Mouse (Mus musculus): ENCODE results near the gene Wnt3. TPM values are rescaled to one million over a fixed set of nuclear protein-coding genes. Genes with fewer than 3 reads are reported as not detected.

Gene Wnt3
- polyA plus RNA-seq (2014; fragmentation: Illumina TruSeq; extraction: RNeasy Lipid Tissue Mini Kit (QIAGEN cat#74804); ENCODE audit: low replicate concordance) = 0.26 TPM

GRCm38 (mm10) chr11:103773387-103774227, at the start of gene Wnt3:
Wnt3 (plus strand) TSS chr11:103774150.

GRCm38 (mm10) chr11:103749306-103750089, 24.5 kb upstream of the Wnt3 start, which contains the start of gene Wnt9b:
Wnt9b (minus strand) TSS chr11:103749821.

Other genes with a start within 250 kb of the Wnt3 start
- not detected for gene Gm884, start 153.0 kb upstream of the Wnt3 start, polyA plus RNA-seq (2014; fragmentation: Illumina TruSeq; extraction: RNeasy Lipid Tissue Mini Kit (QIAGEN cat#74804); ENCODE audit: low replicate concordance)
- not detected for gene Lyzl6, start 135.3 kb upstream of the Wnt3 start, polyA plus RNA-seq (2014; fragmentation: Illumina TruSeq; extraction: RNeasy Lipid Tissue Mini Kit (QIAGEN cat#74804); ENCODE audit: low replicate concordance)
- gene Rprml, start 124.6 kb upstream of the Wnt3 start, polyA plus RNA-seq (2014; fragmentation: Illumina TruSeq; extraction: RNeasy Lipid Tissue Mini Kit (QIAGEN cat#74804); ENCODE audit: low replicate concordance) = not detected
- gene Gosr2, start 76.3 kb upstream of the Wnt3 start, polyA plus RNA-seq (2014; fragmentation: Illumina TruSeq; extraction: RNeasy Lipid Tissue Mini Kit (QIAGEN cat#74804); ENCODE audit: low replicate concordance) = 84.3 TPM
- gene Wnt9b, start 24.3 kb upstream of the Wnt3 start, polyA plus RNA-seq (2014; fragmentation: Illumina TruSeq; extraction: RNeasy Lipid Tissue Mini Kit (QIAGEN cat#74804); ENCODE audit: low replicate concordance) = not detected
- 18.4 TPM for gene Nsf, start 179.9 kb downstream of the Wnt3 start, polyA plus RNA-seq (2014; fragmentation: Illumina TruSeq; extraction: RNeasy Lipid Tissue Mini Kit (QIAGEN cat#74804); ENCODE audit: low replicate concordance)
- gene Arf2, start 192.6 kb downstream of the Wnt3 start, polyA plus RNA-seq (2014; fragmentation: Illumina TruSeq; extraction: RNeasy Lipid Tissue Mini Kit (QIAGEN cat#74804); ENCODE audit: low replicate concordance) = 12.0 TPM